Mouse (Mus musculus) testis, postnatal 10 days (tissue): ENCODE measurements around the gene Elp1.
A peak's percentile ranks its signal among the peaks of the same experiment; 100 is the strongest.

Experiments used
- DNase-seq: peaks from one replicate; pipeline ENCODE4 v3.0.0; 2021; ENCODE audit warnings: low spot score

Gene Elp1

DNA sequence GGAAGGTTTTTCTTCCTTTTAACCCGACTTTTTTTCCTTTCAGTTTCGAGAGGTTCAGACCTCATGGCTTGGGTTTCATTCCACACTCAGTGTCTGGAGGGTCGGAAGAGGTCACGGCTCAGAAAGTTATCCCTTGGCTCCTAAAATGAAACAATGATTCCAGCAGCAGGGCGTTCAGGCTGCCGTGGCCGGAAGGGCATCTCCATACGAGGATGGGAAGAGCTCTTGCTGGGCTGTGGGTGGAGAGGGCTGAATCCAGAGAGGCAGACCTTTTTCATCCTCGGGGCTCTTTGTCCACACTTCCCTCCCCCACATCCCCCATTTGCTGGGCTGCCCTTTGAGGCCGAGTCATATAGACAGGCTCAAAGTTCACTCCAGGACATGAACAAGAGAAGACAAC is 99.9 kb downstream of the Elp1 start:
- peak; percentile 53 for DNase-seq
